Mouse (Mus musculus): ENCODE measurements around the gene Dguok.

Gene Dguok

GRCm38 (mm10) chr6:83435174-83435573 lies 71.6 kb downstream of the Dguok start:
- no peak for DNase-seq (ENCODE audit: low spot score in 2 of 2)

- no peak for DNase-seq (ENCODE audit: low spot score in 2 of 2)
Measured at GRCm38 (mm10) chr6:83433546-83433945, 73.2 kb downstream of the Dguok start.

- DNase-seq (ENCODE audit: low spot score in 2 of 2): no peak
Measured at GRCm38 (mm10) chr6:83432966-83433365, 73.8 kb downstream of the Dguok start.

Measured in frontal cortex, postnatal 36 days (tissue).